Comparison of ENCODE assay signal across 8 mouse cellular contexts in genomic region chr10:17947960-17948730, GRCm38 (mm10). TPM values are rescaled to one million over a fixed set of nuclear protein-coding genes. Genes with fewer than 3 reads are reported as not detected.
DNase-seq lines count a peak whose midpoint lies in the region; ATAC-seq lines count a peak whose summit lies in the region.

TSS of gene Heca (minus strand) at chr10:17948067.

- H3K4me3 ChIP-seq in hindbrain, embryonic 12.5 days = peak within 1 kb of the TSS; percentile 88

- ATAC-seq in hindbrain, embryonic 12.5 days (ENCODE audit: low FRiP score) = peak; percentile 96

- DNase-seq in Muller cell, postnatal 12 days (ENCODE audit: inconsistent ontology term) = peak; percentile 96
- DNase-seq in cerebellum, adult 9-11 months = peak; percentile 86
- DNase-seq in frontal cortex, postnatal 10 days (ENCODE audit: low spot score in 2 of 2) = peak; percentile 81 to 84
- peak; percentile 87 for DNase-seq in layer of hippocampus, postnatal 14 days (ENCODE audit: low spot score in 2 of 2)
- peak; percentile 91 for DNase-seq in lung, postnatal 14 days
- peak; percentile 85 for DNase-seq in retina, adult 2 months (ENCODE audit: low read depth, low spot score)
- DNase-seq in thymus, postnatal 36 days = peak; percentile 83 to 87

- no peaks in the 10 kb centered on the region for H3K36me3 ChIP-seq in hindbrain, embryonic 12.5 days

- H3K9ac ChIP-seq in hindbrain, embryonic 12.5 days = peak within 1 kb of the TSS; percentile 85

- peak within 1 kb of the TSS; percentile 82 for H3K27ac ChIP-seq in hindbrain, embryonic 12.5 days

- WGBS in hindbrain, embryonic 12.5 days = 8% methylated on average over 47 of the region's 50 CpGs

- no peaks in the 10 kb centered on the region for H3K27me3 ChIP-seq in hindbrain, embryonic 12.5 days

- peak within 1 kb of the TSS; percentile 67 for H3K4me2 ChIP-seq in hindbrain, embryonic 12.5 days (replicated peaks)

- H3K4me1 ChIP-seq in hindbrain, embryonic 12.5 days = peaks cover 11% of the 10 kb centered on the region

- H3K9me3 ChIP-seq in hindbrain, embryonic 12.5 days (replicated peaks) = no peaks in the 10 kb centered on the region

RNA-seq across cellular contexts. Expression of gene Heca, which starts in this region (rescaled TPM):
- polyA plus RNA-seq in hindbrain, embryonic 12.5 days (2016; fragmentation: Nextera tagmentation; extraction: Ambion mirVana) = 5.4 and 5.8 TPM in 2 replicates
- total RNA-seq in layer of hippocampus, postnatal 14 days (2021) = 10 to 100 TPM; 28.0 to 33.0 TPM

Comparison
In these comparisons a context has a peak if more than half of its experiments do, and no peak if none do; other contexts are left out.
1. Peak in every context shown above with its lines: DNase-seq, ATAC-seq, H3K4me3 ChIP-seq and H3K27ac ChIP-seq.